Mouse (Mus musculus) kidney, adult 18-20 months (tissue): ENCODE measurements around the gene Vmn1r179.
"Not testable (repeated sequence)": the region's sequence is repeated elsewhere in the genome, so short reads cannot be mapped to it uniquely, and the experiment has no call there.

Experiments used
- DNase-seq: peaks from one replicate; pipeline ENCODE4 v3.0.0; 2021

Gene Vmn1r179

DNA sequence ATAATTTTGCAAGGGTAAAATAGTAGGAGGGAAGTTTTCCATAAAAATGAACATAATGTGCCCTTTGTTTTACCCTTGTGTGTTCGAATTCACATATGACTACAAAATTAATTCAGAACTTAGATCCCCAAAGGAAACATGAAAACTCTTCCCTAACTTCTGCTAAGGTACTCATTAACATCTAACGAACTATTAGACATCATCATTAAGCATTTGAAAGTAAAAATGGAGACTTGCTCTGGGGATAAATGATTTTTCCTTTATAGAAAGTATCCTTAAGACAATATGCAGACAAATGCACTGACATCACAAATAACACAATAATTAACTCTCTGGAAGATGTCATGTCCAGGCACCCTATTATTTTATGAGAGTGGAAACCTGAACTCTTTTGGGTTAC lies at the start of gene Vmn1r179:
Gene Vmn1r179, plus strand, starts transcription at position 301 of the 400 bp plus-strand sequence.
- no peak for DNase-seq

DNA sequence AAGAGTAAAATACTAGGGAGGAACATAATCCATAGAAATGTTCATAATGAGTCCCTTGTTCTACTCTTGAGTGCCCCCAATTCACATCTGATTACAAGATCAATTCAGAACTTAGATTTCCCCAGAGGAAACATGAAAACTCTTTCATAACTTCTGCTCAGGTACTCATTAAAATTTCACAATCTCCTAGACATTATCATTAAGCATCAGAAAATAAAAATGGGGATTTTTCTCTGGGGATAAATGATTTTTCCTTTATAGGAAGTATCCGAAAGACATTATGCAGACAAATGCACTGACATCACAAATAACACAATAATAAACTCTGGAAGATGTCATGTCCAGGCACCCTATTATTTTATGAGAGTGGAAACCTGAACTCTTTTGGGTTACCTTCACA lies 35.1 kb upstream of the Vmn1r179 start, which contains the start of gene Vmn1r178:
Gene Vmn1r178, plus strand, starts transcription at position 301 of the 400 bp plus-strand sequence.
- DNase-seq: no peak

DNA sequence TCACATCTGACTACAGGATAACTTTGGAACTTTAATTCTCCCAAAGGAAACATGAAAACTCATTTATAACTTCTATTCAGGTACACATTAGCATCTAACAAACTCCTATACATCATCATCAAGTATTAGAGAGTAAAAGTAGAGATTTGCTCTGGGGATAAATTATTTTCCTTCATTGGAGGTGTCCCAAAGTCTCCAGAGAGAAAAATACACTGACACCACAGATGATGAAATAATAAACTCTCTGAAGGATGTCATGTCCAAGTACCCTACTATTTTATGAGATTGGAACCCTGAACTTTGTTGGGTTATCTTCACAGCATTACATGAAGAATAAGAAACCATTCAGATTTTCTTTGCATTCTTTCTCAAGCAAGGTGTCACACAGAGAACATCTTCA lies 23.6 kb downstream of the Vmn1r179 start, which contains the start of gene Vmn1r180:
Gene Vmn1r180, plus strand, starts transcription at position 301 of the 400 bp plus-strand sequence.
- no peak for DNase-seq

DNA sequence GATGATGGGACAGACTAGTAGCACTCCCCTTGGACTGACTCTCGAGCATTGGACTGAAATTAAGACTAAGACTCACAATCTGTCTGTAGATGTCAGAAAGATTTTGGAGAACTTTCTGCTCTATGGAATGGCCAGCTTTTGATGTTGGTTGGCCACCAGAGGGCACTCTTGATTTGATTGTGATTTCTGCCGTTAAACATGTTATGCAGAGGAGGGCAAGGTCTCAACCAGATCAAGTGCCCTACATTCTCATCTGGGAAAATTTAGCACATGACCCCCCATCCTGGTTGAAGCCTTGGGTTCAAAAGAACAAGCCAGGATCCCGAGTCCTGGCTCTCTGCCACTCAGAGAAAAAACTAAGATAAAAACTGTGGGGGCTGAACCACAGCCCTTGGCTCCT lies 41.3 kb downstream of the Vmn1r179 start:
- DNase-seq: peak; percentile 25

DNA sequence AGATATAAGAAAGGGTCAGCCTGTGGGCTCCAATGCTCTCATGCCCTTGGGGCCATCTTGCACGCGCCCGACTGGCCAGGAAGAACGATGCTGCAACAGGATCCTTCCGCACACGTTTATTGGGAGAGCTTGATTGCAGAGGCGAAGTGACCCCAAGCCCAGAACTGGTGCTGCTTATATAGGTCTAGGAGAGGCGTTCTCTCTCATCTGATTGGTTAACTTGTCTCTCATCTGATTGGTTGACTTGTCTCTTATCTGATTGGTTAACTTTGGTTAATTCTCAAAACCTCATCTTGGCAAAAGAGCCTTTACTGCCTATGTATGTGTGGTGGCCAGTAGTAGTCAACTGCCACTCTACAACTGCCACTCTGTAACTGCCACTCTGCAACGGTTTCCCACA lies 47.5 kb downstream of the Vmn1r179 start, which contains the start of gene Vmn1r181:
Gene Vmn1r181, plus strand, starts transcription at position 301 of the 400 bp plus-strand sequence.
- DNase-seq: not testable (repeated sequence)
